Mouse (Mus musculus) embryo, embryonic 10 days (tissue): ENCODE results near the gene Slc9a9.
A peak's percentile ranks its signal among the peaks of the same experiment; 100 is the strongest.

Experiments used
- DNase-seq: peaks from one replicate; pipeline ENCODE4 v3.0.0-alpha.2; 2015; ENCODE audit warnings: low spot score

Slc9a9 gene

GRCm38 (mm10) chr9:95207661-95208060, 538.0 kb downstream of the Slc9a9 start:
- no peak for DNase-seq

- DNase-seq = no peak
These were observed 539.0 kb downstream of the Slc9a9 start for GRCm38 (mm10) chr9:95208681-95209080.

GRCm38 (mm10) chr9:95220009-95220408, 550.3 kb downstream of the Slc9a9 start:
- DNase-seq = no peak

- no peak for DNase-seq
These were observed 551.6 kb downstream of the Slc9a9 start for GRCm38 (mm10) chr9:95221310-95221709.

- no peak for DNase-seq
These were observed 557.3 kb downstream of the Slc9a9 start for GRCm38 (mm10) chr9:95226986-95227385.

- no peak for DNase-seq
These were observed 558.4 kb downstream of the Slc9a9 start for GRCm38 (mm10) chr9:95228123-95228522.

- no peak for DNase-seq
These were observed 559.4 kb downstream of the Slc9a9 start for GRCm38 (mm10) chr9:95229147-95229546.

- no peak for DNase-seq
These were observed 570.2 kb downstream of the Slc9a9 start for GRCm38 (mm10) chr9:95239900-95240299.

- no peak for DNase-seq
These were observed 573.0 kb downstream of the Slc9a9 start for GRCm38 (mm10) chr9:95242628-95243195.

GRCm38 (mm10) chr9:95254162-95254561, 584.5 kb downstream of the Slc9a9 start:
- no peak for DNase-seq

- no peak for DNase-seq
These were observed 586.1 kb downstream of the Slc9a9 start for GRCm38 (mm10) chr9:95255844-95256243.

GRCm38 (mm10) chr9:95256680-95257316, 587.1 kb downstream of the Slc9a9 start:
- DNase-seq = no peak

GRCm38 (mm10) chr9:95262851-95263250, 593.1 kb downstream of the Slc9a9 start:
- DNase-seq = no peak

GRCm38 (mm10) chr9:95263867-95264509, 594.3 kb downstream of the Slc9a9 start:
- DNase-seq = no peak

- no peak for DNase-seq
These were observed 596.5 kb downstream of the Slc9a9 start for GRCm38 (mm10) chr9:95266179-95266578.

GRCm38 (mm10) chr9:95266924-95267323, 597.2 kb downstream of the Slc9a9 start:
- DNase-seq = no peak

- peak; percentile 31 for DNase-seq
These were observed 610.1 kb downstream of the Slc9a9 start for GRCm38 (mm10) chr9:95279590-95280344.
